Mouse (Mus musculus): ENCODE measurements around the gene Bub3. TPM values are rescaled to one million over a fixed set of nuclear protein-coding genes. Genes with fewer than 3 reads are reported as not detected.

Gene Bub3
- total RNA-seq (2017) = 79.4 and 86.7 TPM in 2 replicates

DNA sequence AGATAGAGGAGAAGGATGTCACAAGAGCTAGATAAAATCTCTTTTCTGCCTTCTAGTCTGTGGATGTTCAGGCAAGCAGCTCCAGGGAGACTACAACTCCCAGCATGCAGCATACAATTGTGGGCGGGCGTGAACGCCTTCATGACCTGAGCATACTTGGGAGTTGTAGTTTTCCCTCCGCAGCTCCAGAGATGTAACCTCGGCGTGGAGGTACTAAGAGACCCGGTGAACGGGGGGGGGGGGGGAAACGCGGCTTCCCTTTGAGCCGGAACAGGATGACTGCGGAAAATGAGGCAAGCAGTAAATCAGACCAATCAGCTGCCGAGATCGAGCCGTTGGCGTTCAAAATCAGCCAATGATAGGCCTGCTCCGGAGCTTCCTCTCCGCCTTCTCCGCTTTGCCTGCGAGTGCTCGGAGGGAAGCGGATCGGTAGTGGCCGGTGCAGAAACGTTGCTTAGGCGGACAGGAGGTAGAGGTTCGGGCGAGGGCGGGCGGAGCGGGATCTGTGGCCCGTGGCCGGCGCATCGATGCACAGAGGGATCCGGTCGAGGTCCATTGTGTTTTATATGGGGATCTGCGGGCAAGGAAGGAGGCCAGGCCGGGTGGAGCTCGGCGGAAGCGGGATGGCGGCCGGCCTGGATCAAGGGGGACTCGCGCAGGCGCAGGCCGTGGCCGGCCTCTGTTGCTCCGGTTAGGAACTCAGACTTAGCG is at the start of gene Bub3:
Gene Bub3, plus strand, starts transcription at position 237 of the 711 bp plus-strand sequence.
- ATAC-seq (replicated peaks; ENCODE audit: low read depth, poor library complexity, severe bottlenecking) = peak; percentile 94

DNA sequence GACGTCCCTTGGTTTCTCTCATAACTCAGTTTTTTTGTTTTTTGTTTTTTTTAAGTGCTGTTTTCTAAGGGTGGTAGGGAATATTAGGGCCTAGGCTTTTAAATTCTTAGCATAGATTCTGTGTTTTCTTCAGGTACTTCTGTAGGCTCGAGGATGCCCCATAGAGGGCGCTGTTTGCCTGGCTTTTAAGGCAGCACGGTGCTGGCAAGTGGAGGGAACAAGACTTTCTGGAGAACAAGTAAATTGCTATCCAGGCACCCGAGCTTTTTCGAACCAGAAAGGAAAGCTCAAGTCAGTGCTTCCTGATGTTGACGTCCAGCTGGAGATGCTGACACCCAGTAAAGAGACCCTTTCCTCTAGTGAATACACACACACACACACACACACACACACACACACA is 20.0 kb upstream of the Bub3 start:
- ATAC-seq (replicated peaks; ENCODE audit: low read depth, poor library complexity, severe bottlenecking) = peak; percentile 81

DNA sequence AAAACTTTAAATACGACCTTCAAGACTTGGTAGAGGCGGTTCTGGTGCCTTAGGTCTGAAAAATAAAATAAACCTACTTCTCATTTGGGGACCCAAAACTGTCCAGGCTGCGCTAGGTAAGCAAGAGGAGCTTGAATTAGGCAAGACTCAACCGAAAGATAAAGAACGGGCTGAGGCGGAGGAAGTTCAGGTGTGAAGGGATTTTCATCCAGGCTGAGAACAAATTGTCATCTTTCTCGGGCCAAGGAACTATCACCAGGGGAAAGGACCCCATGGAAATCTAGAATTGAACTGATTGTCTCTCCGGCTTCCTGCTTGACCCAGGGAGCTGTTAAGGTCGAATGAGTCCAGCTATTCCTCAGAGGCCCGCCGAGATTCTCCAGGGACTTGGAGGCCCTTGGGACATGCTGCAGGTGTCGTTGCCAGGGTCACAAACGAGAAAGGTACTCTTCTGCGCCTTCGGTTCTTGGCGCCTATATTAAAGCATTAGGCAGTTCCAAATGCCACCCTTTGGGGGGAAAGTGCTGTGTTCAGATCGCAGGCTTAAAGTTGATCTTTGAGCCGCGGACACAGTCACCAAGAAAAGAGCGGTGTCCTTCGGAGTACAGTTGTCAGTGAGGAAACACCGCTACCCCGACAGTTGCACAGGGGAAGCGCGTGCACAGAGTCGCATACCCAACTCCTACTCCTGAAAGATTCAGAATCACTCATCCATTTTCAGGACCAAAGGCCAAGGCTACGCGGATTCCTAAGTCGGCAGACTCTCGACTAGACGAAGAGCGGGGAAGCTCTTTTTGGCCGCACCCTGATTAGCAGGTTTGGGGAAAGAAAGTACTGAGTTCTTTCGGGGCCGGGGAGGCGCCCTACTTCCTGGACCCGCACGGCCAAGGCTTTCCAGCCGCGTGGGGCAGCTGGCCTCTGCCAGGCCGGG is 18.6 kb upstream of the Bub3 start:
- no peak for ATAC-seq (replicated peaks; ENCODE audit: low read depth, poor library complexity, severe bottlenecking)

DNA sequence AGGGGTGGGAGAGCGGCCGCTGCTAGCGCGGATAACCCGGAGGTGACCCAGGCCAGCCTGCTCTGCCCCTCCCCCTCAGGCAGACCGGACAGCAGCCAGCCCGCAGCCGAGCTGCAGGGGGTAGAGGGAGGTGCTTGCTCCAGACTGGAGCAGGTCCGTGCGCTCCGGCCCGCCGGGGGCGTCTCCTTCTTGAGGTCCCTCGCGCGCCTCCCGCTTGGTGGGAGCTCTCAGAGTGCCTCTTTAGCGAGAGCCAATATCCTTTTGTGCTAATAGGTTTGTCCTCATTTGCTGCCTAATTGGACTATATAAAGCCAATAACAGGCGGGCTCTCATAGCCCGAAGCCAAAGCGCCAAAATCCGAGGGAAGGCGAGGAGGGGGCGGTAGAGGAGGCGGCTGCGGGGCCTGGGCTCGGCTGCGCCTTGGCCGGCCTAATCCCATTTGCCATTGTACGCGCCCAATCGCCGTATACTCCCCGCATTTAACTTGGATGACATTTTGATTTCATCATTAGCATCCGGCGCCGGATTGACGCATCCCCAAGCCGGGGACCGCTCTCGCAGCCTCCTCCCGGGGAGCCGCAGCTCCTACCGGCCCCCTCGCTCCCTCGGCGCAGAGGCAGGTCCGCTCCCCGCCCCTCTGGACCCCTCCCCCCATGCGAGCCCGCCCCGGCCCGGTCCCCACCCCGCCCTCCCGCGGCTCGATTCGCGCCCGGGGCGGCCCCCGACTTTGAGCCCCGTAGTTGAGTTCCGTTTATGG is 17.7 kb upstream of the Bub3 start, which contains the start of gene Hmx3:
Gene Hmx3, plus strand, starts transcription at position 753 of the 757 bp plus-strand sequence.
- no peak for ATAC-seq (replicated peaks; ENCODE audit: low read depth, poor library complexity, severe bottlenecking)

DNA sequence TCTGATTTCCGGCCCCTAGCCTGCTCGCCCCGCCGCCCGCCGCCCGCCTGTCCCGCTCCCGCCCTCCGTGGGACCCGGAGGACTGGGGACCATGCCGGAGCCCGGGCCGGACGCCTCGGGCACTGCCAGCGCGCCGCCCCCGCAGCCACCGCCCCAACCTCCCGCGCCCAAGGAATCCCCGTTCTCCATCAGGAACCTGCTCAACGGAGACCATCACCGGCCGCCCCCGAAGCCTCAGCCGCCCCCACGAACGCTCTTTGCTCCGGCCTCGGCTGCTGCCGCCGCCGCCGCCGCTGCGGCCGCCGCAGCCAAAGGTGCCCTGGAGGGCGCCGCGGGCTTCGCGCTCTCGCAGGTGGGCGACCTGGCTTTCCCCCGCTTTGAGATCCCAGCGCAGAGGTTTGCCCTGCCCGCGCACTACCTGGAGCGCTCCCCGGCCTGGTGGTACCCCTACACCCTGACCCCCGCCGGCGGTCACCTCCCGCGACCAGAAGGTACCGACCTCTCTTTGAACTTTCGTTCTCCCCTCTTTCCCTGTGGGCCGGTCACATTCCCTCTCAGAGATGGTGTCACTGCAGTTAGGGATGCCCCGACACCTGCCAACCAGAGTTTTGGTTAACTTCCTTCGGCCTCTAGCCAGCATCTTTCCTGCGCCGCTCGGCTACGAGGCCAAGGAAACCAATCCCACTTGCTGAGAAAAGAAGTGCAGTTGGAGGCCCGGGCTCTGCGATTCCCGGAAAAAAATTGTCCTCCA is 17.0 kb upstream of the Bub3 start:
- ATAC-seq (replicated peaks; ENCODE audit: low read depth, poor library complexity, severe bottlenecking) = no peak

DNA sequence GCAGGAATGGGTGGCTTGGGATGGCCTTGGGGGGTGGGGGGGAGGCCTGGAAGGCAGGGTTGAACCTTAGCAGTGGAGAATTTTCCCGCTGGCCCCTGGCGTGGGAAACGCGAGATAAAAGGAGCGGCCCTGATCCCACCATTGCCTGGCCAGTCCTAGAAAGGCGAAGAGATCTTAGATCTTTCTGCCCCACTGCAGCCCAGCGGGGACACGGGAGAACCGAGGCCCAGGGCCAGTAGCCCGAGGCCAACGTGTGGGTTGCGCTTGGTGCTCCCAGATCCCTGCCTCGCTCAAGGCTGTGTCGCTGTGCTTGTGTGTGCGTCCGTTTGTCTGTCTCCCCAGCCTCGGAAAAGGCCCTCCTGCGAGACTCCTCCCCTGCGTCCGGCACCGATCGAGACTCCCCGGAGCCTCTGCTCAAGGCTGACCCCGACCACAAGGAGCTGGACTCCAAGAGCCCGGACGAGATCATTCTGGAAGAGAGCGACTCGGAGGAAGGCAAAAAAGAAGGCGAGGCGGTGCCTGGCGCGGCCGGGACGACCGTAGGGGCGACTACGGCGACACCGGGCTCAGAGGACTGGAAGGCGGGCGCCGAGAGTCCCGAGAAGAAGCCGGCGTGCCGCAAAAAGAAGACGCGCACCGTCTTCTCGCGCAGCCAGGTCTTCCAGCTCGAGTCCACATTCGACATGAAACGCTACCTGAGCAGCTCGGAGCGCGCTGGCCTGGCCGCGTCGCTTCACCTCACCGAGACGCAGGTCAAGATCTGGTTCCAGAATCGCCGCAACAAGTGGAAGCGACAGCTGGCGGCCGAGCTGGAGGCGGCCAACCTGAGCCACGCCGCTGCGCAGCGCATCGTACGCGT is 16.2 kb upstream of the Bub3 start:
- no peak; the same call in 1 of the 2 replicates for ATAC-seq (replicated peaks; ENCODE audit: low read depth, poor library complexity, severe bottlenecking)

DNA sequence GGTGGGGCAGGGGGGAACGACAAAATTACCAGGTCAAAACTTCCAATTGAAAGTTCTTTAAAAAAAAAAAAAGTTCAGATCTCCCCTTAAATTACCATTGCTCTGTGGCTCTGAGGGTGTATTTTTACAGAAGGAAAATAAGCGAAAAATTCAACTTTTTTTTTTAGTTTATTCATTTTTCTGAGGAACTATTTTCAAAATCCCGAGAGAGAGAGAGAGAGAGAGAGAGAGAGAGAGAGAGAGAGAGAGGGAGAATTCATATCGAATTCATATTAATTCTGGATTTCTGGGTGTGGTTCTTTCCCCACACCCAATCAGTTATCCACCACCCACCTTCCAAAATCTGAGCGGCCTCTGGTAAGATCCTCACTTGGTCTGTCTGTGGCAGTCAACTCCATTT is 15.2 kb upstream of the Bub3 start:
- no peak for ATAC-seq (replicated peaks; ENCODE audit: low read depth, poor library complexity, severe bottlenecking)

DNA sequence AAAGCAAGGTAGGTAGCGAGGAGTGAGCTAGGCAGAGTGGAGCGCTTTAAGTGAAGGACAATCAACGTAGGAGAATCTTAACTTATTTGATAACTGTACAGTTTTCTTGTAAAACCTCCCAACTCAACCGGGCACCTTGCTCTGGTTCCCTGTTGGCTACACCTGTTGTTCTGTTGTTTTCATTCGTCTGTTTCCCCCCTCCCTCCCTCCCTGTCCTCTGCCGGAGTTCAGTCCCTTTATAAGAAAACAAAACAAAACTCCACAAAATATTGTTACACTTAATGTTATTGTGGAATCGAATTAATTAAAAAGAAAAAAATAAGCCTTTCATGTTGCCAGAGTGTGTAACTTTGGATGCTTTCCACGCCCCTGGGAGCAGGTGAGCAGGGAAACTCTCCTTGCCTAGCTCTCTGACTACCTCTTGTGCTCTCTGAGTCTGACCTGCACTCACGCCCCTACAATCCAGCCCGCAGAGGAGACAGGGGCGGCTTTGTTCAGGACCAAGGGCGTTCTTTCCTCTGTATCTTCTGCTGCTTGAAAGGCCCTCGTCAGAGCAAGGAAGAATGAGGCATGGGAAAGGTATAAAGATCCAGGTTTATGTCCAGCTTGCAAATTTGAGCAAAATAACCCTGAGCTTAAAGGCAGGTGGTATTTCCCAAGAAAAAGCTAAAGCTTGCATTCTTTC is 14.2 kb upstream of the Bub3 start:
- no peak for ATAC-seq (replicated peaks; ENCODE audit: low read depth, poor library complexity, severe bottlenecking)

DNA sequence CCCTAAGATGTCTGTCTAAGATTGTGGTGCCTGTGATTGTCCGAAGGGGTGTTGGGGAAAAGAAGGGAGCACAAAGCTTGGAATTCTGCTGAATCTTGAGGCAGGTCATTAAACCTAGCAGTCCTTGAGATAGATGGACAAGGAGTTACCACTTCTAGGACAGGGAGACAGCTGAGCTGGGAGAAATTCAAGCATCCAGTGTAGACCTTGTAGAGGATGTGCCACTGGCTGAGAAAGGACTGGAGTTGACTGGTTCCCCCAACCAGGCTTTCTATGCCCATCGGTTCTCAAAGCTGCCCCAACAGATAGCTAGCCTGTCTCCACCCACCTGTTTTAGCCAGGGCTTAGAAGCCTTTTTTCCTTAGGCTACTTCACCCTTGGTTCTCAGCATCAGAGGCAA is 13.6 kb upstream of the Bub3 start:
- ATAC-seq (replicated peaks; ENCODE audit: low read depth, poor library complexity, severe bottlenecking) = no peak

DNA sequence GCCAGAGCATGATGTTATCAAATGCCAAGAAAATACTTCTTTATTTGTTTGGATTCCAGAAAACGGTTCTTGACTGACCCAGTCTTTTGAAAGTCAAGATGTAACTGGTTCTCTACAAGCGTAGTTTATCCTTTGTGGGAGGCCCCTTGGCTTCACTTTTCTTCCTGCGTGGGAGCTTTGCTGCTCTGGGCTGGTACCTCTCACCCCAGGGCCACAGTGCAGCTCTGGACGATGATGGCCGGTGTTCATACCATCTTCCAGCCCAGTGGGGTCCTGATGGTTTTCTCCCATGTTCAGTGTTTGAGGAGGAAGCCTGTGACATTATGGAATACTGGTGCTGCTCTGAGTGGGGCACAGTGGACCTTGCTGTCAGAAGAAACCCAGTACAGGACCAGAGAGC is 12.5 kb upstream of the Bub3 start:
- ATAC-seq (replicated peaks; ENCODE audit: low read depth, poor library complexity, severe bottlenecking) = no peak

DNA sequence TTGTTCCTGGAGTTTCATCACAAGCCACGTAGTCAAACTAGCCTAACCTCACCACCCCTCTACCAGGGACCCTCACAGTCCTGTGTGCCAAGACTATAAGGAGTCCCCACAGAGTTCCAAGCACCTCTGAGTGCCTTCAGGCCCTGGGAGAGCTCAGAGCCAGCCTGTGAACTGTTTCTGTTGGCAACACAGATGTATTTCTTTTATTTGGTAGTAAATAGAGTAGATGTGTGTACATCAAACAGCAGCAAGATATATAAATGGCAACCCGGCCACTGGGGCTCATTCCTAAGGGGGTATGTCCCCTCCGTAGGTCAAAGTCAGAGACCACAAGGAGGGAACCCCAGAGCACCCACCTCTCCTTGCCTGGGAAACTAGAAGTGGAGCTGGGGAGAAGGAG is 11.5 kb upstream of the Bub3 start, which contains the start of gene Hmx2:
Gene Hmx2, plus strand, starts transcription at position 301 of the 400 bp plus-strand sequence.
- ATAC-seq (replicated peaks; ENCODE audit: low read depth, poor library complexity, severe bottlenecking) = no peak

DNA sequence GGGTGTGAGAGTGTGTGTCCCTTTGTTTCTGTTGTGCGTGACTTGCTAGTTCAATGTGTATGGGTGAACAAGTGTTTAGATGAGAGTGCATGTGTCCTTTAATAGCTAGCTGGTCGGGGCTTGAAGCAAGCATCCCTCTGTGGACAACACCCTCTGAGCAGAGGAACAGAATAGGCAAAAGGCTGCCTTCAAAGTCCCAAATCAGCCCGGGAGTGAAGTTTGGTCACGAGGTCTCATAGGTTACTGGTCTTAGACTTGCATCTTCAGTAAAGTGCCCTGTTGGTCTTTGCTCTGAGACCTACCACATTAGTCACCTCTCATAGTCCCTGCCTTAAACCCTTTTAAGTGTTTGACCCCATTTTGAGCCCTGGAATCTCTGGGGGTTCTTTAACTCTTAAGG is 8.6 kb upstream of the Bub3 start:
- no peak for ATAC-seq (replicated peaks; ENCODE audit: low read depth, poor library complexity, severe bottlenecking)

DNA sequence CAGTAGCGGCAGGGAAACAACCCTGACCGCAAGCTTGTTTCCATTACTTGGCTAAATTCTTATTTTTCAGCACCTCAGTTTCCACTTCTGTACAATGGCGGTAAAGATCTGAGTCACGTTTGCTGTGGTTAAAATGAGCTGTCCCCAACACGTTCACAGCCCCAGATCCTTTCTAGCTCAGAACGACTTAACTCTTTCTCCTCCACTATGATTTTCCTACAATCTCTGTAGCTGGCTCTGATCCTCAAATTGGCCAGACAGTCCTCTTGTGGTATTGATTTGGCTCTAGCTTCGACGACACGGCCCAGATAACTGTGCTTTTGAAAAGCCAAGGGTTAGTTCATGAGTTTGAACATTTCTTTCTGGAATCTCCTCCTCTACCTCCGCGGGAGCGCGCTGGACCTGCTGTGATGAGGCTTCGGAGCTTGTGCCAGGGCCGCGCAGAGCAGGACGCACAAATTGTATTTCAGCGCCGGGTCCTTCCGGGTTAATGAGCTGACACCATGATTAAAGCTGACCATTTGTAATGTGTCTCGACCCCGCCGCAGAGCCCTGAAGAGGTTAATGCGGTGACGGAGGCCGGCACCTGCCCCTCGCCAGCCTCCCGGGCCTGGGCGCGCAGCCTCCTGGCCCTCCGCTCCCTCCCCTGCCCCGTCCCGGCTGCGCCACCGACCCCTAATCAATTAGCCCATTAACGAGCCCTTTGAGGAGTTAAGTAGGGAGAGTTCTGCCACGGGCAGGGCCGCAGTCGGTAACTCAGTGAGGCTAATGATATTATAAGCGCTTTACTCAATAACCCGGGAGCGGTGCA is 7.9 kb upstream of the Bub3 start:
- no peak for ATAC-seq (replicated peaks; ENCODE audit: low read depth, poor library complexity, severe bottlenecking)

DNA sequence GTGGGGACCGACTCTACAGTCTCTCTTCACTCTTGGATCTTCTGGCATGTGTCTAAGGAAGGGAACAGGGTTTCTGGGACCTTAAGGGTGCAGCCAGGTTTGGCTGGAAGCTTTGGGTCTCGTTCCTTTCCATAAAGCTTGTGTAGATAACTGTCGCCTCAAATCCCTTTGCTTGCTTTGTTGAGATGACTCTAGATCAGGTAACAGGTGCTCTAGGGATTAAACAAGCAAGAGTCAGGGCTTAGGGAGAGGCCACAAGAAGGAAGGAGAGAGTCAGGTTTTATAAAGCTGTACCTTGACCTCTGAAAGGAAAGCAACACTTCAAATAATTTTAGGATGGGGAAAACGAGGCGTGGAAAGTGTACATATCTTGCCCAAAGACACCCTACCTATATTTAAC is 7.2 kb upstream of the Bub3 start:
- no peak for ATAC-seq (replicated peaks; ENCODE audit: low read depth, poor library complexity, severe bottlenecking)

DNA sequence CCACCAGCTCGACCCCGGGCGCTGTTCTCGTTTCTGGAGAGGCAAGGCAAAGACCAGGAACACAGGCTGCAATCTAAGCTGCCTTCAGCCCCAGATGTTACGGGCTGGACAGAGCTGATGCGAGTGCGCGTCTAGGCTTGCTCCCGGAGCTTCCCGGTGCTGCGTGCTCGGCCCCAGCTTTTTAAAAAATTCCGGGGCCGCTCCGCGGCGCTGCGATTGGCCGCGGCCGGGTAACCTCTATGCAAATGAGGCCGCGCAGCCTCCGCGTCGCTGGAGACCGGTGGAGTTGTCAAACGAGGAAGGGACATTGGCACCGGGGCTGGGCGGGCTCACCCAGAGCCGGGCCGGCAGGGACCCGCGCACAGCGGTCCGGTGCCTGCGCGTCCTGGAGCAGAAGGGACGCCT is 6.2 kb upstream of the Bub3 start:
- peak; percentile 57 for ATAC-seq (replicated peaks; ENCODE audit: low read depth, poor library complexity, severe bottlenecking)

DNA sequence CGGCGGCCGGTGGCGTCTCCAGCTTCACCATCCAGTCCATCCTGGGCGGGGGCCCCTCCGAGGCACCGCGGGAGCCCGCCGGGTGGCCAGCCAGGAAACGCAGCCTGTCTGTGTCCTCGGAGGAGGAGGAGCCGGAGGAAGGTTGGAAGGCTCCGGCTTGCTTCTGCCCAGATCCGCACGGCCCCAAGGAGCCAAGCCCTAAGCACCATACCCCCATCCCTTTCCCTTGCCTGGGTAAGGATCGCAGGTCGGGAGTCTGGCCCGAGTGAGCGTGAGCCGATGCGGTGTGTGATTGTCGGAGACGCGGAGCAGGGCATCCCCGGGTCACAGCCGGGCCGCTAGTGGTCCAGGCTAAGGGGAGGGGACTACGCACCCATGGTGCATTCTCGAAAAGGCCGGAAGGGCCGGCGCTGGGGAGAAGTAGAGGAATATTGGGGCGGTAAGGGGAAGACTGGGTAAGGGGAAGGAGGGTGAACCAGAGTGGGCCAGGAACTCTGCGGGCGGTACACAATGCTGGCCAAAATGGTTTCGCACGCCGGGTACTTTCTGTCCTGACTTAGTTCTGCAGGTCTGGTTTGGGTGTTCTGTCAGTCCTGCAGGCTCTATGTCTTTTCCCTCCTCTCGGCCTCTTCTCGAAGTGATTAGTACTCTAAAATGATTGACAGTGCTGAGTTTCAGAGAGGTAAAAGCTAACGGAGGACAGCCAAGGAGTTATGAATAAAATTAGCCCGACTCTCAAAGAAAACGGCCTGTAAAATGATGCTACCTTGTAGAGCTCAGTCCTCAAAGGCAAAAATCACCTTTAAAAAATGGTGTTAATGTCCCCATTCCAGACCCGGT is 5.5 kb upstream of the Bub3 start:
- 0 out of 2 replicates have a peak, but pooled peaks have one; percentile 1 for ATAC-seq (replicated peaks; ENCODE audit: low read depth, poor library complexity, severe bottlenecking)

Data from common myeloid progenitor, adult 5-6 weeks (primary cell).